Comparison of ENCODE assay signal across 11 mouse cellular contexts in the genomic region with DNA sequence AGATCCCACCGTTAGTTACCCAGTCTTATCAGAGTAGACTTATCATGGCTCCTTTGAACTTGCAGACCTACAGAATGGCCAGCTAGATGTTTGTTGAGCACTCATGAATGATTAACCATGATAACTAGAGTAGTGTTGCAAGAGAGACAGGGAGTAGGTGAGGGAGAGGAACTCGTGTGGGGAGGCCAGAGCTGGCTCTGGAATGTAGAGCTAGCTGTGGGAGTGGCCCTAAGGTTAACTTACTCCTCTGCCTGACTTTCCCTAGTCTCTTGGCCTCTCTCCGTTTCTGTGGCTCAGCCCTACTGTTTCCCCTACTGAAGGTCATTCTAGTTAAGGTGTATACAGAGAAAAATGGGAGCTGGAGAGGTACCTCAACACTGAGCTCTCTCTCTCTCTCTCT. TPM values are rescaled to one million over a fixed set of nuclear protein-coding genes. Genes with fewer than 3 reads are reported as not detected.
A peak's percentile ranks its signal among the peaks of the same experiment; 100 is the strongest.
DNase-seq lines count a peak whose midpoint lies in the region; ATAC-seq and TF ChIP-seq lines count a peak whose summit lies in the region.
"Had no signal": no experiment of that assay in that cellular context is flagged by ENCODE, and none has a peak within 500 bp of the region (broad histone marks: within the 10 kb centered on the region; RNA-seq: fewer than 3 reads in every experiment).

No protein-coding gene starts in this region.

- TF ChIP-seq POLR2A in liver, adult 2 months (IDR thresholded peaks at IDR 0.05; ENCODE audit: extremely low read depth, insufficient read depth, low read length), result no peak

- no peak for DNase-seq in intestine, embryonic 14.5 days (ENCODE audit: low spot score)
- peak; percentile 63 to 84 for DNase-seq in kidney, adult 8-10 months
- peak; percentile 93 for DNase-seq in liver, adult 2 months (ENCODE audit: extremely low read depth, low read depth, low spot score)
- DNase-seq in lung, postnatal 25 days (ENCODE audit: low spot score), result peak; percentile 33
- DNase-seq in ovary, postnatal 36 days (ENCODE audit: low spot score), result no peak
- no peak for DNase-seq in right cerebral cortex, postnatal 4 days
- DNase-seq: adrenal gland, postnatal 14 days; heart, adult 18-20 months; heart, postnatal 4 days; spleen, adult 18-20 months had no signal

- TF ChIP-seq CTCF in liver, adult 2 months (IDR thresholded peaks at IDR 0.05; ENCODE audit: low read depth, low read length), result no peak

- no peak overlapping the region for H3K27ac ChIP-seq in intestine, embryonic 14.5 days (ENCODE audit: low read depth)
- H3K27ac ChIP-seq in liver, adult 2 months (replicated peaks; ENCODE audit: insufficient read depth, low read depth, low read length), result no peak overlapping the region

- ATAC-seq in intestine, embryonic 14.5 days (replicated peaks; ENCODE audit: low FRiP score, low TSS enrichment, low read depth), result peak; percentile 78
- no peak for ATAC-seq in granulocyte monocyte progenitor cell, adult 5-6 weeks (replicated peaks; ENCODE audit: poor library complexity, severe bottlenecking)

- no peak overlapping the region for H3K9ac ChIP-seq in intestine, embryonic 14.5 days (ENCODE audit: low read length)
- H3K9ac ChIP-seq in liver, adult 2 months (ENCODE audit: low read depth, low read length), result no peak overlapping the region

- H3K36me3 ChIP-seq in intestine, embryonic 14.5 days (ENCODE audit: control insufficient read depth, insufficient read depth, low read length), result no peaks in the 10 kb centered on the region
- H3K36me3 ChIP-seq in liver, adult 2 months (ENCODE audit: control insufficient read depth, insufficient read depth, low read length), result no peaks in the 10 kb centered on the region

- H3K79me2 ChIP-seq in liver, adult 2 months (ENCODE audit: control insufficient read depth, insufficient read depth, low read length), result no peaks in the 10 kb centered on the region

- H3K9me3 ChIP-seq in intestine, embryonic 14.5 days (ENCODE audit: control insufficient read depth, low read length), result no peaks in the 10 kb centered on the region

- H3K27me3 ChIP-seq in intestine, embryonic 14.5 days (replicated peaks; ENCODE audit: control insufficient read depth, insufficient read depth, low read length), result no peaks in the 10 kb centered on the region
- H3K27me3 ChIP-seq in liver, adult 2 months (ENCODE audit: control insufficient read depth, insufficient read depth, low read length), result no peaks in the 10 kb centered on the region

- no peak overlapping the region for H3K4me2 ChIP-seq in intestine, embryonic 14.5 days (ENCODE audit: low read length)

- H3K4me3 ChIP-seq in intestine, embryonic 14.5 days (ENCODE audit: low read depth, low read length), result no peak overlapping the region
- H3K4me3 ChIP-seq in liver, adult 2 months (ENCODE audit: insufficient read depth, low read depth, low read length), result no peak overlapping the region

- WGBS in intestine, embryonic 14.5 days, result 28% methylated on average over 3 of the region's 3 CpGs
- 13% methylated on average over 3 of the region's 3 CpGs for WGBS in liver, adult 2 months

- H3K4me1 ChIP-seq in intestine, embryonic 14.5 days (replicated peaks; ENCODE audit: control insufficient read depth, insufficient read depth, low read length), result no peaks in the 10 kb centered on the region
- peaks cover 2% of the 10 kb centered on the region; the same call in 1 of the 2 replicates for H3K4me1 ChIP-seq in liver, adult 2 months (ENCODE audit: control insufficient read depth, insufficient read depth, low read length)

RNA-seq across cellular contexts. Expression of a gene that starts 28.5 kb away (rescaled TPM):
- 4.9 and 5.1 TPM in 2 replicates for polyA plus RNA-seq in intestine, embryonic 14.5 days (2014; fragmentation: Nextera tagmentation; extraction: Ambion mirVana)
- under 0.01 and 0.07 TPM in 2 replicates for total RNA-seq in liver, adult 2 months (2014; rRNA removed)
- polyA plus RNA-seq in liver, adult 2 months (2012; rRNA removed), result 0.05 and 0.10 TPM in 2 replicates
- total RNA-seq in granulocyte monocyte progenitor cell, adult 5-6 weeks (2014; fragmentation: Nextera tagmentation), result not detected in 2 replicates
- total RNA-seq in granulocyte monocyte progenitor cell, adult 5-6 weeks (2017), result not detected in 2 replicates

Comparison
In these comparisons a context has a peak if more than half of its experiments do, and no peak if none do; other contexts are left out.
1. DNase-seq: peak in kidney, adult 8-10 months (2 of 2), liver, adult 2 months (single experiment) and lung, postnatal 25 days (single experiment); none in intestine, embryonic 14.5 days (single experiment), ovary, postnatal 36 days (single experiment) and right cerebral cortex, postnatal 4 days (single experiment).